Mouse (Mus musculus) liver, postnatal 0 days (tissue): ENCODE data around the gene Ubap2.

Experiments
- CTCF ChIP-seq: sonication (generic); IDR thresholded peaks from 2 replicates; pipeline ENCODE4 v1.5.1; 2016; ENCODE audit warnings: antibody characterized with exemption, low read depth
- EP300 ChIP-seq: IDR thresholded peaks from 2 replicates; pipeline ENCODE4 v1.6.1; 2016; ENCODE audit warnings: antibody characterized with exemption, low read depth, mild to moderate bottlenecking

DNA sequence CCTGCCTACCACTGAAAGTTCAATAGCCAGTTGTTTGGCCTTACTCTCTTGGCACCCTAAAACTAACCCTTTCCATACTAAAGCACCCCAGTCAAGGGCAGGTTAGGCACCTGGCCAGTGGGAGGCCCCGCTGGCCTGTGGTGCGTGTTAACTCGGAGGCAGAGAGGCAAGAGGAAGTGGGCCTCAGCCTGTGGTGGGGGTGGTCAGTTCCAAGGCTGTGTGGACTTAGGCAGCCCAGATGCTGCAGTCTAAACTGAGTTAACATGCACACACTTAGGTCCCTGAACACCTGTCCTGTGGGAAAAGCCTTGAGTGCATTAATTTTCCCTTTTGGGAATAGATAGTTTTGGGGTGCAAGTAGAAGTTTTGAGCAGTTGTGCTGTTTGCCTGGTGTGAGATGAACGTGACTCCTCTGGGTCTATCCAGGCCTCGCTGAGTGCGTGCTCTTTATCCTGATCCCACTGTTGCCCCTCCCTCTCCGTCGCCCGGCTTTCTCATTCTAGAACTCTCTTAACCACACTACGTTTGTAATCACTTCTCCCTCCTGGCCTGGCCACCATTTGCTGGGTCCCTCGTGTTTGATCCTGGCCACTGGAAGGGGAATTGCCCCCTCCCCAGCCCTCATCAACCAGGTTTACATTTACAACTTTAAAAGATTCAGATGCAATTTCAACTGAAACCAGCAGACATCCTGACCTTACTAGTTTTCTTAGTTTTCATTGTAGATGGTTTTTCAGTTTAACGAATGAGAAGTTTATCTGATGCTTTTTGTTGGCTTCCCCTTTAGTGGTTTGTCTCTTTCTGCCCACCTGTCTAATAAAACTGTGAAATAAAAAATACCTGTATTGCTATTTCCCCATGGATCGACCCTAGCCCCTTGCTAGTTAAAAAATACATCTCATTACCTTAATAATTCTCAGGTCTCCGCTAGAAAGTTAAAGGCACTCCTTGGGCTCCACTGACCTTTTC lies 82.1 kb downstream of the Ubap2 start:
- TF ChIP-seq CTCF (no peak), EP300 (no peak)
